Mouse (Mus musculus): ENCODE results near the gene Pus3. TPM values are rescaled to one million over a fixed set of nuclear protein-coding genes. Genes with fewer than 3 reads are reported as not detected.

Pus3 gene
- polyA plus RNA-seq, 1 experiment from 2014 or later = 21.3 TPM

GRCm38 (mm10) chr9:35556494-35557102 lies 1.8 kb upstream of the Pus3 start:
- 79% methylated on average over 12 of the region's 12 CpGs for WGBS
- Histone ChIP-seq H3K4me3 (no peak overlapping the region), H3K27me3 (replicated peaks; ENCODE audit: low read depth, poor library complexity, severe bottlenecking) (peaks cover 14% of the 10 kb centered on the region), H3K36me3 (replicated peaks) (peaks cover 13% of the 10 kb centered on the region), H3K9me3 (no peaks in the 10 kb centered on the region), H3K27ac (replicated peaks) (no peak overlapping the region), H3K4me1 (peaks cover 21% of the 10 kb centered on the region)
- peak; percentile 2 for DNase-seq (ENCODE audit: low spot score)

GRCm38 (mm10) chr9:35559009-35559890 lies 855 bp downstream of the Pus3 start:
- WGBS = 2% methylated on average over 31 of the region's 31 CpGs
- peaks cover 38% of the 10 kb centered on the region for H3K36me3 ChIP-seq (replicated peaks)
- peak; percentile 93 for DNase-seq (ENCODE audit: low spot score)
- H3K4me1 ChIP-seq = peaks cover 21% of the 10 kb centered on the region
- no peaks in the 10 kb centered on the region for H3K9me3 ChIP-seq
- H3K27ac ChIP-seq (replicated peaks) = peak overlapping the region; percentile 88
- peak overlapping the region; percentile 75 for H3K4me3 ChIP-seq
- H3K27me3 ChIP-seq (replicated peaks; ENCODE audit: low read depth, poor library complexity, severe bottlenecking) = peaks cover 14% of the 10 kb centered on the region

GRCm38 (mm10) chr9:35561076-35561475 lies 2.7 kb downstream of the Pus3 start:
- H3K4me1 ChIP-seq = peaks cover 21% of the 10 kb centered on the region
- peaks cover 55% of the 10 kb centered on the region for H3K36me3 ChIP-seq (replicated peaks)
- H3K4me3 ChIP-seq = no peak overlapping the region
- 94% methylated on average over 11 of the region's 11 CpGs for WGBS
- peaks cover 14% of the 10 kb centered on the region for H3K27me3 ChIP-seq (replicated peaks; ENCODE audit: low read depth, poor library complexity, severe bottlenecking)
- H3K27ac ChIP-seq (replicated peaks) = no peak overlapping the region
- no peaks in the 10 kb centered on the region for H3K9me3 ChIP-seq
- no peak for DNase-seq (ENCODE audit: low spot score)

GRCm38 (mm10) chr9:35561583-35561982 lies 3.2 kb downstream of the Pus3 start:
- H3K9me3 ChIP-seq = no peaks in the 10 kb centered on the region
- no peak overlapping the region for H3K4me3 ChIP-seq
- H3K4me1 ChIP-seq = peaks cover 21% of the 10 kb centered on the region
- DNase-seq (ENCODE audit: low spot score) = no peak
- 91% methylated on average over 6 of the region's 6 CpGs for WGBS
- H3K27ac ChIP-seq (replicated peaks) = no peak overlapping the region
- H3K27me3 ChIP-seq (replicated peaks; ENCODE audit: low read depth, poor library complexity, severe bottlenecking) = peaks cover 12% of the 10 kb centered on the region
- H3K36me3 ChIP-seq (replicated peaks) = peaks cover 60% of the 10 kb centered on the region

GRCm38 (mm10) chr9:35564536-35565240 lies 6.3 kb downstream of the Pus3 start:
- no peak for DNase-seq (ENCODE audit: low spot score)
- H3K9me3 ChIP-seq = no peaks in the 10 kb centered on the region
- peaks cover 80% of the 10 kb centered on the region for H3K36me3 ChIP-seq (replicated peaks)

GRCm38 (mm10) chr9:35567995-35568394 lies 9.6 kb downstream of the Pus3 start:
- WGBS = 82% methylated on average over 3 of the region's 3 CpGs
- H3K27me3 ChIP-seq (replicated peaks; ENCODE audit: low read depth, poor library complexity, severe bottlenecking) = no peaks in the 10 kb centered on the region; the same call in 1 of the 2 replicates
- no peak for DNase-seq (ENCODE audit: low spot score)
- peaks cover 17% of the 10 kb centered on the region for H3K4me1 ChIP-seq
- no peak overlapping the region for H3K27ac ChIP-seq (replicated peaks)
- H3K36me3 ChIP-seq (replicated peaks) = peaks cover 53% of the 10 kb centered on the region
- H3K4me3 ChIP-seq = 0 out of 2 replicates have a peak overlapping the region, but pooled peaks have one; percentile 71
- no peaks in the 10 kb centered on the region for H3K9me3 ChIP-seq

More at GRCm38 (mm10) chr9:35564536-35565240, 6.3 kb downstream of the Pus3 start:
- H3K4me3 ChIP-seq = no peak overlapping the region
- 91% methylated on average over 5 of the region's 5 CpGs for WGBS
- peaks cover 21% of the 10 kb centered on the region for H3K4me1 ChIP-seq
- no peaks in the 10 kb centered on the region for H3K27me3 ChIP-seq (replicated peaks; ENCODE audit: low read depth, poor library complexity, severe bottlenecking)
- H3K27ac ChIP-seq (replicated peaks) = no peak overlapping the region

GRCm38 (mm10) chr9:35569571-35570534 lies 11.5 kb downstream of the Pus3 start, which contains the start of the genes Pate2 and Hyls1:
TSS of gene Pate2 (plus strand) at chr9:35570284.
TSS of gene Hyls1 (minus strand) at chr9:35570398.
- WGBS = under 1% methylated on average over 86 of the region's 86 CpGs
- Histone ChIP-seq H3K4me3 (peak within 1 kb of the TSS; percentile 71), H3K36me3 (replicated peaks) (peaks cover 37% of the 10 kb centered on the region), H3K27ac (replicated peaks) (peak within 1 kb of the TSS; percentile 94), H3K4me1 (peaks cover 24% of the 10 kb centered on the region), H3K9me3 (no peaks in the 10 kb centered on the region), H3K27me3 (replicated peaks; ENCODE audit: low read depth, poor library complexity, severe bottlenecking) (peaks cover 14% of the 10 kb centered on the region)
- DNase-seq (ENCODE audit: low spot score) = peak; percentile 93

- DNase-seq (ENCODE audit: low spot score) = no peak
- peaks cover 28% of the 10 kb centered on the region for H3K36me3 ChIP-seq (replicated peaks)
- H3K27ac ChIP-seq (replicated peaks) = peak overlapping the region; percentile 94
- no peaks in the 10 kb centered on the region for H3K9me3 ChIP-seq
- peak overlapping the region; percentile 71 for H3K4me3 ChIP-seq
- peaks cover 24% of the 10 kb centered on the region for H3K4me1 ChIP-seq
- 9% methylated on average over 5 of the region's 5 CpGs for WGBS
- H3K27me3 ChIP-seq (replicated peaks; ENCODE audit: low read depth, poor library complexity, severe bottlenecking) = peaks cover 22% of the 10 kb centered on the region
These were observed 12.3 kb downstream of the Pus3 start for GRCm38 (mm10) chr9:35570663-35571062.

GRCm38 (mm10) chr9:35574416-35574815 lies 16.0 kb downstream of the Pus3 start:
- H3K27ac ChIP-seq (replicated peaks) = no peak overlapping the region
- H3K4me1 ChIP-seq = peaks cover 10% of the 10 kb centered on the region
- peaks cover 33% of the 10 kb centered on the region for H3K27me3 ChIP-seq (replicated peaks; ENCODE audit: low read depth, poor library complexity, severe bottlenecking)
- no peaks in the 10 kb centered on the region for H3K36me3 ChIP-seq (replicated peaks)
- H3K9me3 ChIP-seq = no peaks in the 10 kb centered on the region
- WGBS = 3% methylated on average over 32 of the region's 32 CpGs
- DNase-seq (ENCODE audit: low spot score) = peak; percentile 41
- H3K4me3 ChIP-seq = peak overlapping the region; percentile 51

GRCm38 (mm10) chr9:35587674-35588073 lies 29.3 kb downstream of the Pus3 start:
- Histone ChIP-seq H3K9me3 (no peaks in the 10 kb centered on the region), H3K36me3 (replicated peaks) (no peaks in the 10 kb centered on the region), H3K4me1 (no peaks in the 10 kb centered on the region), H3K27me3 (replicated peaks; ENCODE audit: low read depth, poor library complexity, severe bottlenecking) (no peaks in the 10 kb centered on the region), H3K4me3 (no peak overlapping the region), H3K27ac (replicated peaks) (no peak overlapping the region)
- WGBS = 54% methylated on average over 1 of the region's 1 CpGs
- no peak for DNase-seq (ENCODE audit: low spot score)

GRCm38 (mm10) chr9:35592903-35593302 lies 34.5 kb downstream of the Pus3 start:
- DNase-seq (ENCODE audit: low spot score) = no peak
- no peaks in the 10 kb centered on the region for H3K27me3 ChIP-seq (replicated peaks; ENCODE audit: low read depth, poor library complexity, severe bottlenecking)
- H3K27ac ChIP-seq (replicated peaks) = no peak overlapping the region
- peaks cover 3% of the 10 kb centered on the region; the same call in 1 of the 2 replicates for H3K9me3 ChIP-seq
- WGBS = 18% methylated on average over 2 of the region's 2 CpGs
- no peaks in the 10 kb centered on the region for H3K4me1 ChIP-seq
- no peak overlapping the region for H3K4me3 ChIP-seq
- no peaks in the 10 kb centered on the region for H3K36me3 ChIP-seq (replicated peaks)
